ENCODE assay signal across 8 mouse cellular contexts in the genomic region with DNA sequence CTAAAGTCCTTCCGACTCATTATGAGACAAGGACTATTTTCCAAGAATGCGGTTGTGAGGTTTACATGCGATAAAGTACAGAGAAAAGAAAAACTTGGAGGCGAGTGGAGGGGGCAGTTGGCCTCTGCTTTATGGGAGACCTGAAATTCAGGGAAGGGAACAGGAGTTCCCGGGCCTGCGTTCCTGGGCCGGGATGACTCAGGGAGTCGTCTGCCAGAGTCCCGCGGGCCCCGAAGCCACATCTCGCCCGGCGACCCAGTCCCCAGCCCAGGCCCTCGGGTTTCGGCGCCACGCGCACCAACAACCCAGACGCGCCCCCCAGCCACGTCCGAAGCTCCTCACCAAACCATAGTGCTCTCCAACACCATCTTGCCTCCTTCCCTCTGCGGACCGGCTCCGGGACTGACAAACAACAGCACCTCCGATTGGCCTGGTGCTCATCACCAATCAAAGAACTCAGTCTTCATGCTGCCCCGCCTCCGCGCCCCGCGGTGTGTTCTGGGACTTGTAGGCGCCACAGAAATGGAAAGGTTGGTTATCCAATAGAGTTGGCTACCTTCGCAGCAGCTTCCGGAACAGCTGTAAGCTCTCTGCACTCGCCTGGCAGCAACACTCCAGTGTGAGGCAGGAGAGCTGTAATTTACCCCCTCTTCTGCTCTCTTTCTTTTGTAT. TPM values are rescaled to one million over a fixed set of nuclear protein-coding genes. Genes with fewer than 3 reads are reported as not detected.
DNase-seq lines count a peak whose midpoint lies in the region; ATAC-seq and TF ChIP-seq lines count a peak whose summit lies in the region.

A gene (minus strand): TSS at position 449 of the 672 bp plus-strand sequence.

- under 1% methylated on average over 36 of the region's 36 CpGs for WGBS in hindbrain, embryonic 10.5 days
- 2% methylated on average over 34 of the region's 36 CpGs for WGBS in lung, postnatal 0 days

- 0 out of 2 replicates have a peak, but pooled peaks have one; percentile 6 for TF ChIP-seq EP300 in lung, postnatal 0 days (IDR thresholded peaks at IDR 0.05)

- DNase-seq in MN1 (ENCODE audit: low spot score) = peak; percentile 97
- DNase-seq in cerebellum, adult 9-10 months = peak; percentile 97
- DNase-seq in hindbrain, embryonic 10.5 days (ENCODE audit: low spot score) = peak; percentile 99
- peak; percentile 99 for DNase-seq in layer of hippocampus, adult 9-11 months
- DNase-seq in lung, postnatal 0 days (ENCODE audit: low spot score) = peak; percentile 98
- DNase-seq in ovary, postnatal 14 days (ENCODE audit: low spot score) = peak; percentile 94
- DNase-seq in thymus, postnatal 14 days = peak; percentile 98

- ATAC-seq in frontal cortex, adult (ENCODE audit: low TSS enrichment) = peak; percentile 99
- peak; percentile 100 for ATAC-seq in lung, postnatal 0 days

- H3K27ac ChIP-seq in hindbrain, embryonic 10.5 days = peak within 1 kb of the TSS; percentile 92
- H3K27ac ChIP-seq in lung, postnatal 0 days (ENCODE audit: low read length) = peak within 1 kb of the TSS; percentile 71

- H3K4me3 ChIP-seq in hindbrain, embryonic 10.5 days = peak within 1 kb of the TSS; percentile 92
- H3K4me3 ChIP-seq in lung, postnatal 0 days (ENCODE audit: low read depth, low read length) = peak within 1 kb of the TSS; percentile 73

- no peak; the same call in 1 of the 2 replicates for TF ChIP-seq CTCF in lung, postnatal 0 days (IDR thresholded peaks at IDR 0.05)

- no peaks in the 10 kb centered on the region for H3K27me3 ChIP-seq in hindbrain, embryonic 10.5 days (ENCODE audit: insufficient read depth, poor library complexity, severe bottlenecking)
- H3K27me3 ChIP-seq in lung, postnatal 0 days (replicated peaks; ENCODE audit: insufficient read depth, low read length) = no peaks in the 10 kb centered on the region

- peak within 1 kb of the TSS; percentile 82 for H3K9ac ChIP-seq in lung, postnatal 0 days (replicated peaks; ENCODE audit: low read depth)

- H3K36me3 ChIP-seq in hindbrain, embryonic 10.5 days = peaks cover 32% of the 10 kb centered on the region
- no peaks in the 10 kb centered on the region for H3K36me3 ChIP-seq in lung, postnatal 0 days (ENCODE audit: insufficient read depth, low read length)

- H3K4me2 ChIP-seq in lung, postnatal 0 days (replicated peaks; ENCODE audit: low read depth, low read length) = peak within 1 kb of the TSS; percentile 63

- H3K4me1 ChIP-seq in hindbrain, embryonic 10.5 days (replicated peaks) = peaks cover 11% of the 10 kb centered on the region
- peaks cover 5% of the 10 kb centered on the region; the same call in 1 of the 2 replicates for H3K4me1 ChIP-seq in lung, postnatal 0 days (ENCODE audit: insufficient read depth, low read depth, low read length)

- H3K9me3 ChIP-seq in hindbrain, embryonic 10.5 days = no peaks in the 10 kb centered on the region
- H3K9me3 ChIP-seq in lung, postnatal 0 days (ENCODE audit: low read length) = no peaks in the 10 kb centered on the region

RNA-seq across cellular contexts. Expression of the gene that starts here (rescaled TPM):
- polyA plus RNA-seq in hindbrain, embryonic 10.5 days (2016; fragmentation: Nextera tagmentation; extraction: Ambion mirVana) = 330 and 353 TPM in 2 replicates
- polyA plus RNA-seq in lung, postnatal 0 days (2015; fragmentation: Nextera tagmentation; extraction: Ambion mirVana) = 170 and 185 TPM in 2 replicates

Comparison
In these comparisons a context has a peak if more than half of its experiments do, and no peak if none do; other contexts are left out.
1. Peak in every context shown above with its lines: DNase-seq, ATAC-seq, H3K4me3 ChIP-seq and H3K27ac ChIP-seq.